Mouse (Mus musculus) limb, embryonic 10.5 days (tissue): ENCODE measurements around the gene Ccer1. TPM values are rescaled to one million over a fixed set of nuclear protein-coding genes. Genes with fewer than 3 reads are reported as not detected.
"Not testable (repeated sequence)": the region's sequence is repeated elsewhere in the genome, so short reads cannot be mapped to it uniquely, and the experiment has no call there.

Experiments used
- DNase-seq: peaks from one replicate; pipeline ENCODE4 v3.0.0-alpha.2; 2017; ENCODE audit warnings: low spot score
- H3K27ac ChIP-seq: fragments of 300-500 bp; sonication (generic); 2 replicates; pipeline ENCODE4 v1.5.1; 2016; ENCODE audit warnings: mild to moderate bottlenecking
- H3K27me3 ChIP-seq: fragments of 300-500 bp; sonication (generic); 2 replicates; pipeline ENCODE4 v1.6.1; 2016; ENCODE audit warnings: low read depth, mild to moderate bottlenecking; ENCODE audit not compliant: poor library complexity, severe bottlenecking
- H3K36me3 ChIP-seq: fragments of 300-500 bp; sonication (generic); 2 replicates; pipeline ENCODE4 v1.6.1; 2016; ENCODE audit warnings: mild to moderate bottlenecking, moderate library complexity
- H3K4me1 ChIP-seq: fragments of 300-500 bp; sonication (generic); 2 replicates; pipeline ENCODE4 v1.6.1; 2016
- H3K4me3 ChIP-seq: fragments of 300-500 bp; sonication (generic); 2 replicates; pipeline ENCODE4 v1.5.1; 2016; ENCODE audit warnings: mild to moderate bottlenecking, moderate library complexity
- H3K9me3 ChIP-seq: fragments of 300-500 bp; sonication (generic); replicated peaks from 2 replicates; pipeline ENCODE4 v1.6.1; 2016; ENCODE audit warnings: mild to moderate bottlenecking
- WGBS: fragments of 180-500 bp; shearing (Covaris S2); methylation state at CpG from one replicate; pipeline ENCODE4 v1.1.7; 2016; 5-methylcytosine and 5-hydroxymethylcytosine counted together
- polyA plus RNA-seq: library from polyadenylated mRNA; unstranded; fragments of >200 nt; fragmentation: Nextera tagmentation; extraction: Ambion mirVana; gene quantifications from 2 replicates; pipeline ENCODE4 v1.2.1, GENCODE M21; 2016

Gene Ccer1
- polyA plus RNA-seq, 1 experiment from 2014 or later = not detected

- Histone ChIP-seq H3K4me3 (no peak overlapping the region), H3K4me1 (peaks cover 3% of the 10 kb centered on the region; the same call in 1 of the 2 replicates), H3K27me3 (no peaks in the 10 kb centered on the region), H3K36me3 (no peaks in the 10 kb centered on the region), H3K9me3 (no peaks in the 10 kb centered on the region), H3K27ac (no peak overlapping the region)
- 6% methylated on average over 5 of the region's 5 CpGs for WGBS
- peak; percentile 44 for DNase-seq
These were observed 19.8 kb downstream of the Ccer1 start for GRCm38 (mm10) chr10:97712687-97713086.

GRCm38 (mm10) chr10:97714584-97714983 lies 21.7 kb downstream of the Ccer1 start:
- no peak overlapping the region for H3K4me3 ChIP-seq
- H3K27me3 ChIP-seq = no peaks in the 10 kb centered on the region
- 88% methylated on average over 4 of the region's 4 CpGs for WGBS
- H3K4me1 ChIP-seq = peaks cover 3% of the 10 kb centered on the region; the same call in 1 of the 2 replicates
- H3K27ac ChIP-seq = no peak overlapping the region
- no peak for DNase-seq
- no peaks in the 10 kb centered on the region for H3K9me3 ChIP-seq
- H3K36me3 ChIP-seq = no peaks in the 10 kb centered on the region

- peaks cover 3% of the 10 kb centered on the region; the same call in 1 of the 2 replicates for H3K4me1 ChIP-seq
- no peak for DNase-seq
- H3K27me3 ChIP-seq = no peaks in the 10 kb centered on the region
- 92% methylated on average over 3 of the region's 3 CpGs for WGBS
- H3K9me3 ChIP-seq = no peaks in the 10 kb centered on the region
- H3K27ac ChIP-seq = no peak overlapping the region
- H3K36me3 ChIP-seq = no peaks in the 10 kb centered on the region
- no peak overlapping the region for H3K4me3 ChIP-seq
These were observed 22.5 kb downstream of the Ccer1 start for GRCm38 (mm10) chr10:97715289-97715906.

- 89% methylated on average over 1 of the region's 1 CpGs for WGBS
- H3K4me1 ChIP-seq = peaks cover 3% of the 10 kb centered on the region; the same call in 1 of the 2 replicates
These were observed 24.4 kb downstream of the Ccer1 start for GRCm38 (mm10) chr10:97717233-97717632.

GRCm38 (mm10) chr10:97718021-97718420 lies 25.2 kb downstream of the Ccer1 start:
- Histone ChIP-seq H3K36me3 (no peaks in the 10 kb centered on the region), H3K4me1 (no peaks in the 10 kb centered on the region), H3K4me3 (no peak overlapping the region), H3K27me3 (no peaks in the 10 kb centered on the region), H3K27ac (no peak overlapping the region), H3K9me3 (no peaks in the 10 kb centered on the region)
- DNase-seq = no peak
- 75% methylated on average over 2 of the region's 2 CpGs for WGBS

More at GRCm38 (mm10) chr10:97717233-97717632, 24.4 kb downstream of the Ccer1 start:
- H3K9me3 ChIP-seq = no peaks in the 10 kb centered on the region
- no peaks in the 10 kb centered on the region for H3K36me3 ChIP-seq
- no peak overlapping the region for H3K27ac ChIP-seq
- no peak for DNase-seq
- no peaks in the 10 kb centered on the region for H3K27me3 ChIP-seq
- no peak overlapping the region for H3K4me3 ChIP-seq

- no peak for DNase-seq
- 83% methylated on average over 1 of the region's 1 CpGs for WGBS
These were observed 27.8 kb downstream of the Ccer1 start for GRCm38 (mm10) chr10:97720625-97721024.

GRCm38 (mm10) chr10:97722709-97723108 lies 29.9 kb downstream of the Ccer1 start:
- H3K4me3 ChIP-seq = no peak overlapping the region
- no peak for DNase-seq
- no peaks in the 10 kb centered on the region for H3K9me3 ChIP-seq
- H3K4me1 ChIP-seq = no peaks in the 10 kb centered on the region
- 96% methylated on average over 9 of the region's 9 CpGs for WGBS
- H3K27ac ChIP-seq = no peak overlapping the region
- no peaks in the 10 kb centered on the region for H3K27me3 ChIP-seq
- H3K36me3 ChIP-seq = no peaks in the 10 kb centered on the region

More at GRCm38 (mm10) chr10:97720625-97721024, 27.8 kb downstream of the Ccer1 start:
- no peak overlapping the region for H3K4me3 ChIP-seq
- no peaks in the 10 kb centered on the region for H3K4me1 ChIP-seq
- H3K27me3 ChIP-seq = no peaks in the 10 kb centered on the region
- no peaks in the 10 kb centered on the region for H3K9me3 ChIP-seq
- no peaks in the 10 kb centered on the region for H3K36me3 ChIP-seq
- H3K27ac ChIP-seq = no peak overlapping the region

- Histone ChIP-seq H3K9me3 (no peaks in the 10 kb centered on the region), H3K27me3 (no peaks in the 10 kb centered on the region), H3K36me3 (no peaks in the 10 kb centered on the region), H3K4me1 (no peaks in the 10 kb centered on the region), H3K27ac (no peak overlapping the region), H3K4me3 (no peak overlapping the region)
- WGBS = 71% methylated on average over 1 of the region's 1 CpGs
- no peak for DNase-seq
These were observed 33.1 kb downstream of the Ccer1 start for GRCm38 (mm10) chr10:97725929-97726328.

GRCm38 (mm10) chr10:97726655-97727054 lies 33.8 kb downstream of the Ccer1 start, which contains the start of gene C030005K15Rik:
Gene C030005K15Rik (minus strand): TSS chr10:97726755.
- H3K27ac ChIP-seq, DNase-seq, H3K36me3 ChIP-seq, H3K9me3 ChIP-seq, H3K27me3 ChIP-seq, H3K4me3 ChIP-seq, H3K4me1 ChIP-seq: not testable (repeated sequence)

Other genes starting within 250 kb of the Ccer1 start
- gene Dcn, start 213.4 kb upstream of the Ccer1 start, polyA plus RNA-seq = 2.4 and 5.2 TPM in 2 replicates
- gene Lum, start 127.9 kb upstream of the Ccer1 start, polyA plus RNA-seq = 7.9 and 23.5 TPM in 2 replicates
- 3.0 TPM in 1 of 2 replicates, not detected in the other for gene Kera, start 86.2 kb upstream of the Ccer1 start, polyA plus RNA-seq
- gene Epyc, start 49.0 kb upstream of the Ccer1 start, polyA plus RNA-seq = 0.34 TPM in 1 of 2 replicates, not detected in the other
- not detected in 2 replicates for gene C030005K15Rik, start 33.7 kb downstream of the Ccer1 start, polyA plus RNA-seq